Mouse (Mus musculus) cerebellum, adult 9-10 months (tissue): Measurements from ENCODE around the gene AC124502.3.
"Not testable (repeated sequence)": the region's sequence is repeated elsewhere in the genome, so short reads cannot be mapped to it uniquely, and the experiment has no call there.

Source experiments
- DNase-seq: peaks from one replicate; pipeline ENCODE4 v3.0.0; 2022

AC124502.3 gene

GRCm38 (mm10) chr19:5038709-5039156 lies at the start of gene AC124502.3, which contains the start of gene B4gat1:
Gene AC124502.3, plus strand, starts transcription at chr19:5038891.
Gene B4gat1, plus strand, starts transcription at chr19:5038826.
- peak; percentile 92 for DNase-seq

GRCm38 (mm10) chr19:4989013-4989412 lies 49.7 kb upstream of the AC124502.3 start:
- no peak for DNase-seq

- peak; percentile 82 for DNase-seq
These were observed 49.0 kb upstream of the AC124502.3 start for GRCm38 (mm10) chr19:4989434-4990255.

- peak; percentile 78 for DNase-seq
These were observed 48.5 kb upstream of the AC124502.3 start, which contains the start of gene Npas4 for GRCm38 (mm10) chr19:4990256-4990625. Gene Npas4, minus strand, starts transcription at chr19:4990316.

- DNase-seq, result peak; percentile 64
These were observed 48.0 kb upstream of the AC124502.3 start for GRCm38 (mm10) chr19:4990716-4991115.

GRCm38 (mm10) chr19:4992371-4992770 lies 46.3 kb upstream of the AC124502.3 start:
- DNase-seq, result no peak

- DNase-seq, result peak; percentile 92
These were observed 45.8 kb upstream of the AC124502.3 start for GRCm38 (mm10) chr19:4992904-4993303.

GRCm38 (mm10) chr19:4994043-4994442 lies 44.6 kb upstream of the AC124502.3 start:
- DNase-seq, result no peak

GRCm38 (mm10) chr19:4999445-5000140 lies 39.1 kb upstream of the AC124502.3 start:
- DNase-seq, result no peak

- peak; percentile 92 for DNase-seq
These were observed 36.9 kb upstream of the AC124502.3 start for GRCm38 (mm10) chr19:5001666-5002406.

- not testable (repeated sequence) for DNase-seq
These were observed 35.0 kb upstream of the AC124502.3 start for GRCm38 (mm10) chr19:5003644-5004043.

- DNase-seq, result no peak
These were observed 33.8 kb upstream of the AC124502.3 start for GRCm38 (mm10) chr19:5004925-5005324.

GRCm38 (mm10) chr19:5013138-5013537 lies 25.6 kb upstream of the AC124502.3 start:
- DNase-seq, result no peak

- peak; percentile 70 for DNase-seq
These were observed 23.7 kb upstream of the AC124502.3 start for GRCm38 (mm10) chr19:5014961-5015398.

GRCm38 (mm10) chr19:5016221-5016742 lies 22.4 kb upstream of the AC124502.3 start:
- DNase-seq, result no peak

GRCm38 (mm10) chr19:5016782-5017181 lies 21.9 kb upstream of the AC124502.3 start:
- peak; percentile 80 for DNase-seq

- no peak for DNase-seq
These were observed 21.1 kb upstream of the AC124502.3 start for GRCm38 (mm10) chr19:5017611-5018010.

- no peak for DNase-seq
These were observed 20.5 kb upstream of the AC124502.3 start for GRCm38 (mm10) chr19:5018191-5018590.

GRCm38 (mm10) chr19:5021416-5021815 lies 17.3 kb upstream of the AC124502.3 start:
- no peak for DNase-seq

GRCm38 (mm10) chr19:5023621-5024479 lies 14.8 kb upstream of the AC124502.3 start, which contains the start of gene Slc29a2:
Gene Slc29a2, plus strand, starts transcription at chr19:5023860.
- DNase-seq, result peak; percentile 92

- peak; percentile 40 for DNase-seq
These were observed 12.6 kb upstream of the AC124502.3 start for GRCm38 (mm10) chr19:5026111-5026510.

- no peak for DNase-seq
These were observed 6.0 kb upstream of the AC124502.3 start for GRCm38 (mm10) chr19:5032686-5033085.
